Mouse (Mus musculus): ENCODE measurements around the gene Cnnm3.

DNA sequence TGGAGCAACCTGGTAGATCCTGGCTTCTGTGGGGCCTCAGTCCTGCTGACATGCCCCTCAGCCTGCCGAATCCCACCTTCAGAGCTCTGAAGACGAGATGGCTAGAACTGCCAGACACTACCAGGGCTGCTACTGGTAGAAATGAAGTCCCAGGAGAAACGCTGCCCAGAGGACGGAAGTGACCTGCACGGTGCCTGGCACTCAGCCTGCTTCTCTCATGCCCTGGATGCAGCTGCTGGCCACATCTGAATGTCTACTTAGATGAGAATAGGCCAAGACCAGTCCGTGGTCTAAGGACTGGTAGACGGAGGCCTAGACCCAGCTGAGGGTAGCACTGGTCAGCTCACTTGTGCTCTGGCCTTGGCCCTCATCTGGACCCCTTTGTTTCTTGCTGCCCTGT, 19.3 kb downstream of the Cnnm3 start:
- no peak for TF ChIP-seq POLR2A (IDR thresholded peaks at IDR 0.05; ENCODE audit: borderline replicate concordance, control insufficient read depth, low read depth, low read length)
- no peak for TF ChIP-seq CTCF (IDR thresholded peaks at IDR 0.05; ENCODE audit: control insufficient read depth, insufficient read depth, low read length)
